Mouse (Mus musculus) heart, adult 2 months (tissue): ENCODE measurements at regions not wholly inside any gene's neighbourhood (a gene's known extent, or its start where the extent isn't known, plus 50 kb on each side); places are given as distances from the start of the nearest gene placed in this dataset.

Experiments used
- CTCF ChIP-seq: fragments of 200-600 bp; IDR thresholded peaks from 2 replicates; pipeline ENCODE4 v1.8.1; 2022; ENCODE audit warnings: antibody characterized with exemption, mild to moderate bottlenecking, moderate library complexity
- EP300 ChIP-seq: fragments of 200-500 bp; IDR thresholded peaks from 2 replicates; pipeline ENCODE4 v1.6.1; 2011; ENCODE audit warnings: low read depth, low read length, control low read depth; ENCODE audit not compliant: insufficient read depth
- POLR2A ChIP-seq: fragments of 200-500 bp; IDR thresholded peaks from 2 replicates; pipeline ENCODE4 v1.6.1; 2011; ENCODE audit warnings: mild to moderate bottlenecking, low read depth, low read length, control low read depth; ENCODE audit not compliant: insufficient read depth

DNA sequence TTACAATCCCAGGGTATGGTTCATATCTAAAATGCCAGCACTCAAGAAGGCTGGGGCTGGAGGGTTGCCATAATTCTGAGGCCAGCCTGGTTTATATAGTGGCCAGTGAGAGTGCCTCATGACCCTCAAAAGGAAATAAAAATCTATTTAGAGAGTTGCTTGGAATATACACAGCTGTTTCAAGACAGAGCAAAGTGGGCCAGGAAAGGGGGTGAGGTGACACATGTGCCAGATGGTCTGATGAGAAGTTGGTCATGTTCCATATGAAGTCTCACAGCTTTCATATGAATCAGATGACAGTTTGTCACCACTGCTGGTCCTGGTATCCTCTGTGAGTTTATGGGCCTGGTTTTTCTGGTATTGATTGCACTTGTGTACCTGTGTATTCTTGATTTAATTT is 261.5 kb upstream of the Ube2e3 start:
- no peak for TF ChIP-seq EP300
- no peak for TF ChIP-seq CTCF
- no peak for TF ChIP-seq POLR2A
